Mouse (Mus musculus): ENCODE measurements around the gene Lrp5. TPM values are rescaled to one million over a fixed set of nuclear protein-coding genes. Genes with fewer than 3 reads are reported as not detected.

Gene Lrp5
- polyA plus RNA-seq, 1 experiment, result 33.8 TPM

GRCm38 (mm10) chr19:3575632-3576384, 110.6 kb downstream of the Lrp5 start, which contains the start of gene Ppp6r3:
Gene Ppp6r3 (minus strand): TSS chr19:3575749.
- Histone ChIP-seq H3K79me3 (ENCODE audit: low read depth) (peaks cover 43% of the 10 kb centered on the region), H3K36me3 (ENCODE audit: control insufficient read depth, insufficient read depth) (peaks cover 6% of the 10 kb centered on the region), H3K27me3 (ENCODE audit: control insufficient read depth, insufficient read depth, insufficient read length) (no peaks in the 10 kb centered on the region), H3K4me3 (ENCODE audit: insufficient read depth, poor library complexity, severe bottlenecking) (peak within 1 kb of the TSS; percentile 74), H3K79me2 (ENCODE audit: control insufficient read depth, insufficient read depth) (peaks cover 47% of the 10 kb centered on the region), H3ac (ENCODE audit: control insufficient read depth, insufficient read length, low read depth) (peak within 1 kb of the TSS; percentile 89)
- TF ChIP-seq USF1 (IDR thresholded peaks at IDR 0.05; ENCODE audit: low read depth) (no peak), MYOD1 (IDR thresholded peaks at IDR 0.05; ENCODE audit: control insufficient read depth, insufficient read length, low read depth) (no peak), MAX (IDR thresholded peaks at IDR 0.05) (peak; percentile 2), MYOG (IDR thresholded peaks at IDR 0.05; ENCODE audit: control insufficient read depth, extremely low read depth, insufficient read length) (no peak)

DNA sequence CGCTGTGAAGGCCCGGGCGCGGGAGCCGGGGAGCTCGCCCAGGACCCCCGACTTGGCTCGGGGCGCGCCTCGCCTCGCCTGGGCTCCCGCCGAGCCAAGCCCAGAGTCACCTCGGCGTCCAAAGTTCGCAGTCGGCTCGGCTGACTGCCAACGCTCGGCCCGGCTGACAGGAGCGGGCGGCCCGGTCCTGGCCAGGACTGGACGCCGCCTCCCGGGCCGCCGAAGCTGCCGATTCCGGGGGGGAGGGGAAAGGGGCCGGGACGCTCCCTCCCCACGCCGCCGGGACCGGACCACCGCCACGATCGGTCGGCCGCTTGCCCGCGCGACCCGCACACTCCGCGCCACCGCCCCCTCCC, 111.1 kb downstream of the Lrp5 start:
- H3K4me3 ChIP-seq (ENCODE audit: insufficient read depth, poor library complexity, severe bottlenecking), result peak overlapping the region; percentile 74
- H3K79me3 ChIP-seq (ENCODE audit: low read depth), result peaks cover 48% of the 10 kb centered on the region
- H3K79me2 ChIP-seq (ENCODE audit: control insufficient read depth, insufficient read depth), result peaks cover 52% of the 10 kb centered on the region
- peaks cover 6% of the 10 kb centered on the region for H3K36me3 ChIP-seq (ENCODE audit: control insufficient read depth, insufficient read depth)
- H3ac ChIP-seq (ENCODE audit: control insufficient read depth, insufficient read length, low read depth), result peak overlapping the region; percentile 89
- H3K27me3 ChIP-seq (ENCODE audit: control insufficient read depth, insufficient read depth, insufficient read length), result no peaks in the 10 kb centered on the region
- TF ChIP-seq USF1 (IDR thresholded peaks at IDR 0.05; ENCODE audit: low read depth) (no peak), MAX (IDR thresholded peaks at IDR 0.05) (peak; percentile 14), CTCF (IDR thresholded peaks at IDR 0.05; ENCODE audit: control insufficient read depth, insufficient read depth, insufficient read length) (no peak), MYOG (IDR thresholded peaks at IDR 0.05; ENCODE audit: control insufficient read depth, extremely low read depth, insufficient read length) (no peak)

DNA sequence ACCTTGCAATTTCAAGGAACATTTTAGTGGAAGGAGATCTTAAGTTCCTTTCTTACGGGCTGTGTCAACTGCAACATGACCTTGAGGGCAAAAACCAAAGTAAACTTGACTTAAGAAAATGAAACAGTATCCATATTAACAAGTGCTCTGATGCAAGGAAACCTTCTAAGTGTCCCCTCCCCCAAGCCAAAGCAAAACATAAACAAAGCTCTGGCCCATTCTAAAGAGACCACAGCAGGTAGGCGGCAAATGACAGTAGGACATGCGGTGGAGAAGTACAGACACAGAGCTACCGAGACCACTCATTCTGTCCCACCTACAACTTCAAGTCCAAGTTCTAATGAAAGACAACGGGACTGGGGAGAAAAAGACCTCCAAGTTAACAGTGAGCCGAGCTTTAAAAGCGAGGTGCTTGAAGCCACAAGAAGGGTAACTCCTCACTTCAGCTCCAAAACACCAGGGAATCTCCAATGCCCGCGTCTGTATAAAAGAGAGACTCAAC, 111.7 kb downstream of the Lrp5 start:
- H3K79me2 ChIP-seq (ENCODE audit: control insufficient read depth, insufficient read depth), result peaks cover 59% of the 10 kb centered on the region
- TF ChIP-seq USF1 (IDR thresholded peaks at IDR 0.05; ENCODE audit: low read depth) (no peak), MYOG (IDR thresholded peaks at IDR 0.05; ENCODE audit: control insufficient read depth, extremely low read depth, insufficient read length) (no peak), MYOD1 (IDR thresholded peaks at IDR 0.05; ENCODE audit: control insufficient read depth, insufficient read length, low read depth) (no peak), CEBPB (IDR thresholded peaks at IDR 0.05; ENCODE audit: low read depth) (no peak), MAX (IDR thresholded peaks at IDR 0.05) (no peak), FOSL1 (IDR thresholded peaks at IDR 0.05; ENCODE audit: insufficient read depth, low read length, poor library complexity, severe bottlenecking) (no peak), CTCF (IDR thresholded peaks at IDR 0.05; ENCODE audit: control insufficient read depth, insufficient read depth, insufficient read length) (no peak)
- H3ac ChIP-seq (ENCODE audit: control insufficient read depth, insufficient read length, low read depth), result peak overlapping the region; percentile 89
- no peaks in the 10 kb centered on the region for H3K27me3 ChIP-seq (ENCODE audit: control insufficient read depth, insufficient read depth, insufficient read length)
- H3K36me3 ChIP-seq (ENCODE audit: control insufficient read depth, insufficient read depth), result peaks cover 6% of the 10 kb centered on the region
- H3K79me3 ChIP-seq (ENCODE audit: low read depth), result peaks cover 54% of the 10 kb centered on the region
- H3K4me3 ChIP-seq (ENCODE audit: insufficient read depth, poor library complexity, severe bottlenecking), result peak overlapping the region; percentile 74

DNA sequence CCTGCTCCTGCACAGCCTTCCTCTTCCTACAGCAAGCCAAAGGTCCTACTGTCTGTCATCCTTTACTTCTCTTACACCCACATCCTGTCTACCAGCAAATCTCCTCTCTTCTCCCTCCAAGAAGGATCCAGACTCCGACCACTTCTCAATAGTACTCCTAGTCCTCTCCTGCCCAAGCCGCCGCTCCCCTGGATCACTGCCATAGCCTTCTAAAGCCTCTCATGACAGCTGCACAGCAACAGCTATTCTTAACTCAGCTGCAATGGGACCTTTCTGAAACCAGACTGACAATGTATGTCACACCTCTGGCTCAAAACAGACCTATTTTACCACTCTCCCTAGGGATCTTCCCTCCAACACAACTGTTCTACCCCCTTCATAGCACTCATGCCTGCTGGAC, 122.1 kb downstream of the Lrp5 start:
- Histone ChIP-seq H3K79me3 (ENCODE audit: low read depth) (peaks cover 98% of the 10 kb centered on the region), H3K4me3 (ENCODE audit: insufficient read depth, poor library complexity, severe bottlenecking) (no peak overlapping the region), H3K36me3 (ENCODE audit: control insufficient read depth, insufficient read depth) (no peaks in the 10 kb centered on the region), H3ac (ENCODE audit: control insufficient read depth, insufficient read length, low read depth) (no peak overlapping the region), H3K79me2 (ENCODE audit: control insufficient read depth, insufficient read depth) (peaks cover 100% of the 10 kb centered on the region), H3K27me3 (ENCODE audit: control insufficient read depth, insufficient read depth, insufficient read length) (no peaks in the 10 kb centered on the region)
- TF ChIP-seq USF1 (IDR thresholded peaks at IDR 0.05; ENCODE audit: low read depth) (no peak), MAX (IDR thresholded peaks at IDR 0.05) (no peak), MYOG (IDR thresholded peaks at IDR 0.05; ENCODE audit: control insufficient read depth, extremely low read depth, insufficient read length) (no peak), CEBPB (IDR thresholded peaks at IDR 0.05; ENCODE audit: low read depth) (no peak), MYOD1 (IDR thresholded peaks at IDR 0.05; ENCODE audit: control insufficient read depth, insufficient read length, low read depth) (no peak), CTCF (IDR thresholded peaks at IDR 0.05; ENCODE audit: control insufficient read depth, insufficient read depth, insufficient read length) (no peak), FOSL1 (IDR thresholded peaks at IDR 0.05; ENCODE audit: insufficient read depth, low read length, poor library complexity, severe bottlenecking) (no peak)

GRCm38 (mm10) chr19:3562752-3563151, 123.6 kb downstream of the Lrp5 start:
- Histone ChIP-seq H3K4me3 (ENCODE audit: insufficient read depth, poor library complexity, severe bottlenecking) (no peak overlapping the region), H3K79me2 (ENCODE audit: control insufficient read depth, insufficient read depth) (peaks cover 100% of the 10 kb centered on the region), H3K27me3 (ENCODE audit: control insufficient read depth, insufficient read depth, insufficient read length) (no peaks in the 10 kb centered on the region), H3K79me3 (ENCODE audit: low read depth) (peaks cover 98% of the 10 kb centered on the region), H3ac (ENCODE audit: control insufficient read depth, insufficient read length, low read depth) (no peak overlapping the region), H3K36me3 (ENCODE audit: control insufficient read depth, insufficient read depth) (no peaks in the 10 kb centered on the region)
- TF ChIP-seq FOSL1 (IDR thresholded peaks at IDR 0.05; ENCODE audit: insufficient read depth, low read length, poor library complexity, severe bottlenecking) (no peak), MYOD1 (IDR thresholded peaks at IDR 0.05; ENCODE audit: control insufficient read depth, insufficient read length, low read depth) (no peak), USF1 (IDR thresholded peaks at IDR 0.05; ENCODE audit: low read depth) (no peak)

DNA sequence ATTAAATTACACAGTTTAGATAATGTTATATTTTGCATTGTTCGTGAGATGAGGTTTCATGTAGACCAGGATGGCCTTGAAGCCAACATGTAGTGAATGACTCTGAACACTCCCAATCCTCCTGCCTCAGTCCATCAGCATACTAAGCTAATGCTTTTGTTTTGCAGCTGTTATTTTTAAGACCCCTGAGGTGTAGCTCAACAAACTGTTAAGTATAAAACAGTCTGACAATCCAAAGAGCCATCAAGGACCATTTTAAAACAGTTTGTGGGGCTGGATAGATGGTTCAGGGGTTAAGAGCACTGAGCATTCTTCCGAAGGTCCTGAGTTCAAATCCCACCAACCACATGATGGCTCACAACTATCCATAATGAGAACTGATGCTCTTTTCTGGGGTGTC, 124.1 kb downstream of the Lrp5 start:
- H3K27me3 ChIP-seq (ENCODE audit: control insufficient read depth, insufficient read depth, insufficient read length), result no peaks in the 10 kb centered on the region
- H3K36me3 ChIP-seq (ENCODE audit: control insufficient read depth, insufficient read depth), result no peaks in the 10 kb centered on the region
- TF ChIP-seq MAX (IDR thresholded peaks at IDR 0.05) (no peak), MYOD1 (IDR thresholded peaks at IDR 0.05; ENCODE audit: control insufficient read depth, insufficient read length, low read depth) (no peak), MYOG (IDR thresholded peaks at IDR 0.05; ENCODE audit: control insufficient read depth, extremely low read depth, insufficient read length) (no peak), USF1 (IDR thresholded peaks at IDR 0.05; ENCODE audit: low read depth) (no peak), CTCF (IDR thresholded peaks at IDR 0.05; ENCODE audit: control insufficient read depth, insufficient read depth, insufficient read length) (no peak), CEBPB (IDR thresholded peaks at IDR 0.05; ENCODE audit: low read depth) (no peak), FOSL1 (IDR thresholded peaks at IDR 0.05; ENCODE audit: insufficient read depth, low read length, poor library complexity, severe bottlenecking) (no peak)
- H3K79me3 ChIP-seq (ENCODE audit: low read depth), result peaks cover 98% of the 10 kb centered on the region
- H3K4me3 ChIP-seq (ENCODE audit: insufficient read depth, poor library complexity, severe bottlenecking), result no peak overlapping the region
- H3ac ChIP-seq (ENCODE audit: control insufficient read depth, insufficient read length, low read depth), result no peak overlapping the region
- peaks cover 100% of the 10 kb centered on the region for H3K79me2 ChIP-seq (ENCODE audit: control insufficient read depth, insufficient read depth)
